Mouse (Mus musculus): Measurements from ENCODE around the gene Tlk1. TPM values are rescaled to one million over a fixed set of nuclear protein-coding genes. Genes with fewer than 3 reads are reported as not detected.

Gene Tlk1
- polyA plus RNA-seq, 1 experiment from 2014 or later, result 28.0 TPM

- H3K36me3 ChIP-seq, result no peaks in the 10 kb centered on the region
- no peak overlapping the region for H3K27ac ChIP-seq
- 82% methylated on average over 3 of the region's 3 CpGs for WGBS
- H3K9ac ChIP-seq, result no peak overlapping the region
- H3K4me2 ChIP-seq, result no peak overlapping the region
- ATAC-seq (replicated peaks; ENCODE audit: insufficient number of reproducible peaks, insufficient read depth, low FRiP score, low read depth), result no peak
- H3K4me1 ChIP-seq (replicated peaks), result peaks cover 3% of the 10 kb centered on the region; the same call in 1 of the 2 replicates
- no peak overlapping the region for H3K4me3 ChIP-seq
- H3K9me3 ChIP-seq (replicated peaks), result no peaks in the 10 kb centered on the region
- H3K27me3 ChIP-seq, result no peaks in the 10 kb centered on the region
Observed at GRCm38 (mm10) chr2:70789331-70789730, 36.2 kb downstream of the Tlk1 start.

DNA sequence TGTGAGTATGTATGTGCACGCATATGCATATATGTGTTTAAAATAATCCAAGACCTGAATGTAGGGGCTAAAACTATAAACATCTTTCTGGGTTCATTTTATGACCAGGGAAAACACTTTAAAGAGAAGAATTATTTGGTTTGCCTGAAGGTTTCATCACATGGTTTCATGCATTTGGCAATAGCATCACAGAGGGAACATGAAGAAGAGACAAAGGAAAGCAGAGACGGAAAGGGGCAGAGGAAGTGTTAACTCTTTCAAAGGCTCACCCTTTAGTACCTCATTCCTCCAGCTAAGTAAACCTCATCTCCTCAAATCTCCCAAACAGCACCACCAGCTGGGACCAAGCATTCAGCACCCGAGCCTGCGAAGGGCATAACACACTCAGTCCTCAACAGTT, 41.1 kb downstream of the Tlk1 start:
- Histone ChIP-seq H3K4me3 (no peak overlapping the region), H3K27ac (no peak overlapping the region), H3K4me2 (no peak overlapping the region), H3K4me1 (replicated peaks) (peaks cover 9% of the 10 kb centered on the region), H3K9ac (no peak overlapping the region), H3K36me3 (no peaks in the 10 kb centered on the region), H3K27me3 (no peaks in the 10 kb centered on the region), H3K9me3 (replicated peaks) (no peaks in the 10 kb centered on the region)
- WGBS, result 77% methylated on average over 4 of the region's 4 CpGs
- ATAC-seq (replicated peaks; ENCODE audit: insufficient number of reproducible peaks, insufficient read depth, low FRiP score, low read depth), result no peak

DNA sequence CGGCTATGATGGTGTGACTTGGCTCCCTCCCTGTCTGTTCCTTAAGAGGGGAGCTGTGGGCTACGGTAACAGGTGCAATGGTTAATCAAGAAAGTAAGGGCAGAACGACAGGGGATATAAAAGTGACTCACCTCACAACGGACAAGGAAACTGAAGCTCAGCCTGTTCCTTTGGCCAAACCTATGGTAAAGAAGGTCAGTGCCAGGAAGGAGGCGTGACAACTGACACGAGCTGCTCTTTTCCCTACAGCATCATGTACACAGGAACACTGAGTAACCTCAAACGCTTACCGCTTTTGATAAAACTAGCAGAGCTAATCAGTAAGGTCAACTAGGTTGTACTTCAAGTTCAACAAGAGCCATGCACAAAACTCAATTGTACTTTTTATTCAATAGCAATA, 42.0 kb downstream of the Tlk1 start:
- no peaks in the 10 kb centered on the region for H3K27me3 ChIP-seq
- H3K9ac ChIP-seq, result no peak overlapping the region
- H3K27ac ChIP-seq, result no peak overlapping the region
- H3K4me1 ChIP-seq (replicated peaks), result peaks cover 9% of the 10 kb centered on the region
- WGBS, result 71% methylated on average over 8 of the region's 8 CpGs
- no peak overlapping the region for H3K4me2 ChIP-seq
- no peaks in the 10 kb centered on the region for H3K9me3 ChIP-seq (replicated peaks)
- H3K4me3 ChIP-seq, result no peak overlapping the region
- no peak for ATAC-seq (replicated peaks; ENCODE audit: insufficient number of reproducible peaks, insufficient read depth, low FRiP score, low read depth)
- H3K36me3 ChIP-seq, result 0 out of 2 replicates have a peak, but pooled peaks cover 3% of the 10 kb centered on the region

- no peak for ATAC-seq (replicated peaks; ENCODE audit: insufficient number of reproducible peaks, insufficient read depth, low FRiP score, low read depth)
Observed at GRCm38 (mm10) chr2:70779634-70780033, 45.9 kb downstream of the Tlk1 start.

DNA sequence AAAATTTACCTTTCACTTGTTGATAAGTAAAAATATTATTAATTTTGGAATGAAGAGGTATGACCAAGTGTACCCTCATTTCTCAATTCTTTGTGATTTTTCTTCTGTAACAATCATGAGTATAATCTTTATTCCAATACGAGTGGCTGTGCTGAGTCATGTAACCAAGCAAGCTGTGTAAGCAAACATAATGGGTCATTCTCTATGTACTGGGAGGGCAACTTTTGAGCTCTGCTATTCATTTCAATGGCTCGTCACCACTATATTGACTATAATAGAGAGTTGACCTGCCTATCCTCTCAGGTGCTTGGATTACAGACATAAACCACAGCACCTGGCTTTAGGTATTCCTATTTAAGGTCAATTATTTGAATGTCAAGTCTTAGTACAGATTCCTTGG, 48.8 kb downstream of the Tlk1 start:
- ATAC-seq (replicated peaks; ENCODE audit: insufficient number of reproducible peaks, insufficient read depth, low FRiP score, low read depth), result no peak
- 74% methylated on average over 2 of the region's 2 CpGs for WGBS
- H3K27me3 ChIP-seq, result no peaks in the 10 kb centered on the region

More at GRCm38 (mm10) chr2:70779634-70780033, 45.9 kb downstream of the Tlk1 start:
- no peak overlapping the region for H3K4me2 ChIP-seq
- H3K27me3 ChIP-seq, result no peaks in the 10 kb centered on the region
- H3K9me3 ChIP-seq (replicated peaks), result no peaks in the 10 kb centered on the region
- 98% methylated on average over 1 of the region's 1 CpGs for WGBS
- H3K4me3 ChIP-seq, result no peak overlapping the region
- H3K4me1 ChIP-seq (replicated peaks), result peaks cover 9% of the 10 kb centered on the region
- H3K27ac ChIP-seq, result 0 out of 2 replicates have a peak overlapping the region, but pooled peaks have one; percentile 13
- H3K36me3 ChIP-seq, result 0 out of 2 replicates have a peak, but pooled peaks cover 6% of the 10 kb centered on the region
- no peak overlapping the region for H3K9ac ChIP-seq

DNA sequence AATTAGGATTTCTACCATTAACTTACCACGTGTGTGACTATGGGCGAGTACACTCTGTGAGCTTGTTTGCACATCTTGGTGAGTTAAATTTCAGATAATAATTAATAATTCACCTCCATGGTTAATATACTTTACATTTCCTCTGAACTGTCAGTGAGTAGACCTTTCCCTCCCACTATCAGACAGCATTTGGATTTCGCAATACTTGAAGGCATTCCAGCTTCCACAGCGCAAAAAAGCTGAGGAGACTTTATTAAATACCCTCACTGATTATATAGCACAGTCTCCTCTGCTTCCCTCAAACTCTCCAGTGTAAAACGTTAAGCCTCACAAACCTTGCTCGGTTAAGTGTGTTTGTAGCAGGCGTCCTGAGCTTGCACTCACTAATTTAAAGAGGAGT, 60.8 kb downstream of the Tlk1 start:
- 72% methylated on average over 7 of the region's 7 CpGs for WGBS
- no peak for ATAC-seq (replicated peaks; ENCODE audit: insufficient number of reproducible peaks, insufficient read depth, low FRiP score, low read depth)
- Histone ChIP-seq H3K36me3 (no peaks in the 10 kb centered on the region; the same call in 1 of the 2 replicates), H3K27me3 (no peaks in the 10 kb centered on the region), H3K27ac (no peak overlapping the region), H3K4me2 (no peak overlapping the region), H3K4me1 (replicated peaks) (no peaks in the 10 kb centered on the region; the same call in 1 of the 2 replicates), H3K9ac (no peak overlapping the region), H3K9me3 (replicated peaks) (no peaks in the 10 kb centered on the region), H3K4me3 (no peak overlapping the region)

More for the DNA sequence above, 48.8 kb downstream of the Tlk1 start:
- Histone ChIP-seq H3K4me1 (replicated peaks) (peaks cover 6% of the 10 kb centered on the region; the same call in 1 of the 2 replicates), H3K9me3 (replicated peaks) (no peaks in the 10 kb centered on the region), H3K27ac (no peak overlapping the region), H3K36me3 (0 out of 2 replicates have a peak, but pooled peaks cover 6% of the 10 kb centered on the region), H3K4me3 (no peak overlapping the region), H3K4me2 (no peak overlapping the region), H3K9ac (no peak overlapping the region)

- Histone ChIP-seq H3K4me1 (replicated peaks) (no peaks in the 10 kb centered on the region; the same call in 1 of the 2 replicates), H3K4me3 (no peak overlapping the region), H3K9me3 (replicated peaks) (no peaks in the 10 kb centered on the region), H3K27me3 (no peaks in the 10 kb centered on the region), H3K36me3 (no peaks in the 10 kb centered on the region; the same call in 1 of the 2 replicates), H3K4me2 (no peak overlapping the region), H3K9ac (no peak overlapping the region), H3K27ac (no peak overlapping the region)
- no peak for ATAC-seq (replicated peaks; ENCODE audit: insufficient number of reproducible peaks, insufficient read depth, low FRiP score, low read depth)
- 72% methylated on average over 1 of the region's 1 CpGs for WGBS
Observed at GRCm38 (mm10) chr2:70762741-70763140, 62.8 kb downstream of the Tlk1 start.

- ATAC-seq (replicated peaks; ENCODE audit: insufficient number of reproducible peaks, insufficient read depth, low FRiP score, low read depth), result no peak
- Histone ChIP-seq H3K36me3 (peaks cover 25% of the 10 kb centered on the region), H3K4me3 (no peak overlapping the region), H3K27me3 (no peaks in the 10 kb centered on the region), H3K4me1 (replicated peaks) (no peaks in the 10 kb centered on the region), H3K4me2 (no peak overlapping the region), H3K27ac (no peak overlapping the region), H3K9me3 (replicated peaks) (no peaks in the 10 kb centered on the region), H3K9ac (no peak overlapping the region)
- 86% methylated on average over 5 of the region's 5 CpGs for WGBS
Observed at GRCm38 (mm10) chr2:70752149-70752548, 73.4 kb downstream of the Tlk1 start.

DNA sequence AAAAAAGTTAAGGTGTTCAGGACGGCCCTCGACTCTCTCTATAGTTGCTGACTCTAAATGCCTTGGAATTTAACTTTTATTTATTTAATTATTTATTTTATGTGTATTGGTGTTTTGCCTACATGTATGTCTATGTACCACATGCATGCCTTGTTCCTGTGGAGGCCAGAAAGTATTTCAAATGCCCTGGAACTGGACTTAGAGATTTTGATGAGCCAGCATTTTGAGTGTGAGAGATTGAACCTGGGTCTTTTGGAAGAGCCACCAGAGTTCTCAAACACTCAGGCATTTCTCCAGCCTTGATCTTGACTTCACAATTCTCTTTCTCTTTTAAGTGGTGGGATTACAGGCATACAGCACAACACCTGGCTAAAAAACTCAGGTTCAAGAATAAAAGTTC, 73.9 kb downstream of the Tlk1 start:
- Histone ChIP-seq H3K4me2 (no peak overlapping the region), H3K4me3 (no peak overlapping the region), H3K36me3 (peaks cover 27% of the 10 kb centered on the region), H3K27me3 (no peaks in the 10 kb centered on the region), H3K4me1 (replicated peaks) (no peaks in the 10 kb centered on the region), H3K27ac (no peak overlapping the region), H3K9me3 (replicated peaks) (no peaks in the 10 kb centered on the region), H3K9ac (no peak overlapping the region)
- no peak for ATAC-seq (replicated peaks; ENCODE audit: insufficient number of reproducible peaks, insufficient read depth, low FRiP score, low read depth)
- WGBS, result 93% methylated on average over 2 of the region's 2 CpGs

GRCm38 (mm10) chr2:70742588-70742987, 82.9 kb downstream of the Tlk1 start:
- H3K27me3 ChIP-seq, result no peaks in the 10 kb centered on the region
- H3K9me3 ChIP-seq (replicated peaks), result no peaks in the 10 kb centered on the region
- no peak overlapping the region for H3K27ac ChIP-seq
- no peak overlapping the region for H3K9ac ChIP-seq
- H3K4me2 ChIP-seq, result no peak overlapping the region
- H3K4me1 ChIP-seq (replicated peaks), result no peaks in the 10 kb centered on the region
- no peak for ATAC-seq (replicated peaks; ENCODE audit: insufficient number of reproducible peaks, insufficient read depth, low FRiP score, low read depth)
- H3K36me3 ChIP-seq, result peaks cover 62% of the 10 kb centered on the region
- no peak overlapping the region for H3K4me3 ChIP-seq
- WGBS, result 80% methylated on average over 2 of the region's 2 CpGs

DNA sequence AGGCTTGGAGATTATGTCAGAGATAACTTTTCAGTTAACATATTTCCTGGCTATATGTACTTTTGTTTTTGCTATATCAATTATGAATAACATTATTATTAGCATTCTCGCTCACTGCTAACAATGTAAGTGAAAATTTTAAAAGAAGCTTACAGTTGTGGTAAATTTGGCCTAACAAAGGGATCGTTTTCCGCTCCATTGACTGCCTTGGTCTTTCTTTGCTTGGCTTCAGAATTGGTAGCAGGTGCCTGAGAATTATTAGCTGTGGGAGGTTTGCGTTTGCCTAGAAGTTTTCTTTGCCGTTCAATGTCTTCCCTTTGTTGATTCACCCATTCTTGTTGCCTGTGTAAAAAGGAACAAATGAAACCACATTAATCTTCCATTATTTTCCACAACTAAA, 83.6 kb downstream of the Tlk1 start:
- Histone ChIP-seq H3K4me2 (no peak overlapping the region), H3K4me3 (no peak overlapping the region), H3K9ac (no peak overlapping the region), H3K4me1 (replicated peaks) (no peaks in the 10 kb centered on the region), H3K36me3 (peaks cover 64% of the 10 kb centered on the region), H3K9me3 (replicated peaks) (no peaks in the 10 kb centered on the region), H3K27me3 (no peaks in the 10 kb centered on the region), H3K27ac (no peak overlapping the region)
- 95% methylated on average over 5 of the region's 5 CpGs for WGBS
- ATAC-seq (replicated peaks; ENCODE audit: insufficient number of reproducible peaks, insufficient read depth, low FRiP score, low read depth), result no peak

DNA sequence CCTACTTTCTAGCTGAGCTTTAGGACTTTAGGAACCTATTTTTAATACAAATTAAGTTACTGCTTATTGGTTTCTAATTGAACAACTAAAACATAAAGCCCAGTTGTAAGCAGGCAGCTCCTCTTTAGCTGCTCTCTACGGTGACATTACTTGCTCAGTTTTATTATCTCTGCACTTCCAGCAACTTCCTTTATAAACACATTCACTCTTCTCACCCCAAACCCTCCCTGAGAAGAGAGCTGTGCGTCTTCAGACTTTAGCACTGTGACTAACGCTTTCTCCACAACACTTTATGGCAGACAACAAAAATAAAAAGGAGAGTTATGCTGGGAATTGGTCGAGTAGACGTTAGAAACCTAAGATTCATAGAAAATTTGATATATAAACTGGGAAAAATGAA, 89.5 kb downstream of the Tlk1 start:
- 76% methylated on average over 5 of the region's 5 CpGs for WGBS
- ATAC-seq (replicated peaks; ENCODE audit: insufficient number of reproducible peaks, insufficient read depth, low FRiP score, low read depth), result no peak
- no peak overlapping the region for H3K4me3 ChIP-seq
- H3K36me3 ChIP-seq, result peaks cover 36% of the 10 kb centered on the region
- no peak overlapping the region for H3K27ac ChIP-seq
- H3K27me3 ChIP-seq, result no peaks in the 10 kb centered on the region
- 0 out of 2 replicates have a peak, but pooled peaks cover 3% of the 10 kb centered on the region for H3K4me1 ChIP-seq (replicated peaks)
- no peak overlapping the region for H3K4me2 ChIP-seq
- no peaks in the 10 kb centered on the region for H3K9me3 ChIP-seq (replicated peaks)
- no peak overlapping the region for H3K9ac ChIP-seq

Data from heart, embryonic 15.5 days (tissue).